Mouse (Mus musculus) hematopoietic stem cell, adult 5-6 weeks (primary cell): ENCODE measurements around the gene Spryd3. TPM values are rescaled to one million over a fixed set of nuclear protein-coding genes. Genes with fewer than 3 reads are reported as not detected.
A peak's percentile ranks its signal among the peaks of the same experiment; 100 is the strongest.

Experiments used
- ATAC-seq, 2 experiments: fragments of 125-278 bp in 1 of 2; replicated peaks in 1 of 2; 2 replicates each; pipeline ENCODE4 v1.8.0; 2016 to 2017; ENCODE audit warnings: inconsistent platforms in 2 of 2, mild to moderate bottlenecking in 2 of 2, moderate number of reproducible peaks in 2 of 2, low read depth in 1 of 2, moderate TSS enrichment in 1 of 2; ENCODE audit not compliant: low FRiP score in 2 of 2, poor library complexity in 2 of 2, severe bottlenecking in 2 of 2, insufficient read depth in 1 of 2, low TSS enrichment in 1 of 2
- total RNA-seq: library from RNA; stranded (forward); fragments of 172-1452, 232-1000 nt; gene quantifications from 2 replicates; pipeline ENCODE4 v1.2.3, GENCODE M21; 2017

Gene Spryd3
- total RNA-seq, 1 experiment from 2014 or later: 12.6 TPM

DNA sequence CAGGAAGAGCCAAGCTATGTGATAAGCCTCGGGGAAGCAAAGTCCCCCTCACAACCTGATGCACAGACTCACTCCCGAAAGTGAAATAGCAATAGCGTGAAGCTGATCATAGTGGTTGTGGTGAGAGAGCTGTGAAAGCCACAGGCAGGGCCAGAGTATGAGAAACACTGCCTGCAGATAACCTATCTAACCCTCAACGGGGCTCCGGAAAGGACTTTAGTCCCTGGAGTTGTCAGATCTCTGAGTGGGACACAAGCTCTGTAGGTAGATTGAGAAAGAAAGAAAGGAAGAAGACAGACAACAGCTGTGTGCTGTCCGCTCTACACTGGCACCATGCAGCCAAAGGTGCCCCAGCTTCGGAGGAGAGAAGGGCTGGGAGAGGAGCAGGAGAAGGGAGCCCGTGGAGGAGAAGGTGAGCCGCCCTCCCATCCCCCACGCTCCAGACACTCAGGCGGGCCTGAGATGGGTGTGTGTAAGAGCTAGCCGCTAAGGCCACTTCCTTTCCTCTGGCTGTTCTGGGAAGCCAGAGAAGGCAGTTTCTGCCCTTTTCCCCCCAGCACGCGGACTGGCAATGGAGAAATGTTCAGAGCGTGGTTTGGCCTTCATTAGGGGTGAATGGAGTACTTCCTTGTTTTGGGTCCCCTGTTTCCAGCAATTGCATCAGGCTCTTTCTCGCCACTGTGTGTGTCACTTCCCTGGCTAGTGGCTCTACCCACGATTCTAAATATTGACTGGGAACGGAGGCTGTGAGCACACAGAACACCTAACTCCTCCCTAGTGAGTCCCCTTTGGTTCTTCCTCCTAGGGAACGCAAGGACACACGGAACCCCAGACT is 14.5 kb upstream of the Spryd3 start, which contains the start of gene Soat2:
Soat2 (plus strand) TSS at position 226 of the 835 bp plus-strand sequence.
- ATAC-seq: peak; percentile 61 to 84

DNA sequence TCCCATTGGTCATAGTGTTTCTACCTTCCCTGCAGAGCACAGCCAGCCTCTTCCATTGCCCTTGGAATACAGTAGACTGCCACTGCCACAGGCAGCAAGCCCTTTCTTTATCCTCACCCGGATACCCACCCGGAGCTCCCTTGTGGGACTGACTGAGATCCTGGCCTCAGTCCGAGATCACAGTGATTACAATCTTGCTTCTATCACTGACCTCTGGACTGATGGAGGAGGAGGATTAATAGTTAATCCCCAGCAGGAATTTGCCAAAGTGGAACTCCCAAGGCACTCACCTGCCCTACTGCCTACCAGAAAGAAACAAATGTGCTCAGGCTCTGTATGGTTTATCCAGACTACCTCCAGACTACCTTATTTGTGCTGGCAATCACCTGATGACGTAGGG is 13.5 kb upstream of the Spryd3 start:
- ATAC-seq: no peak

DNA sequence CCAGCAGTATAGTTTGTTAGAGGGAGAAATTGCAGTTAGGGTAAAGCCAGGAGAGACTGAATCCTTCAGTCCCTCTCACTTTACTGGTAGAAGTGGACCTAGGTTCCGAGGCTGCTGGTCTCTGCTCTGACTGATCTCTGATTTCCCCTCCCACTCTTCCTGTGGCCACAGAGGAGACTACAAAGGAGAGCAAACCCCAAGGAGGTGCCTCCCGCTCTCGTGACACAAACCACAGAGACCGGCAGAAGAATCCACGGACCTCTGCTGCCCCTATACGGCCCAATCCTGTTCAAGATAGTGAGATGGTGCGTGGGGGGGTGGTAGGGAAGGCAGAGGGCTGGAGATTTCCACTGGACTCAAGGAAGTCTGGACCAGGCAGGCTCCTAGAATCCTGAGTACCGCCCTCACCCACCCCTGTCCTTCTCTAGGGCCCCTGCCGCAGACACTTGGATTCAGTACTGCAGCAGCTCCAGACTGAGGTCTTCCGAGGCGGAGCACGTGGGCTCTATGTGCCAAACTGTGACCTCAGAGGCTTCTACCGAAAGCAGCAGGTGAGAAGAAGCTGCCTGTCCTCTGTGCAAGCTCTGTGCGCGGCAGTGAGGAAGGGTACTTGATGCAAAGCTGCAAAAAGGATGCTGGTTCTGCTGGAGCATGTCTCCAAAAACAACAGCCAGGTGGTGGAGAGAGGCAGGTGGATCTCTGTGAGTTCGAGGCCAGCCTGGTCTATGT is 11.8 kb upstream of the Spryd3 start:
- no peak for ATAC-seq

DNA sequence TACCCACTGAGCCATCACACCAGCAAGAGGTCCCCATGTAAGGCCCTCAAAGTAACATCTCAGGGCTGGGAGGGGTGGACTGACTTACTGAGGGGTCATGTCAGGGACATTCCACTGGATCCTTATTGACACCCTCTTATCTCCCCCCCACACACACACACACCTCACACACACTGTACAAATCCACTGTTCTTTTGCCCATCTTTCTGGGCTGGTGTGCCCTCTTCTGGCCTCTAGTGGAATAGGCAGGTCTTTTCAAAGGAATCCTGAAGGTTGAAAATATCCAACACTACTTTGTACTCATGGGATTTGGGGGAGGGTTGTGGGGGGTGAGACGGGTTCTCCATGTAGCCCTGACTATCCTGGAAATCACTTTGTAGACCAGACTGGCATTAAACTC is 10.8 kb upstream of the Spryd3 start:
- ATAC-seq: peak; percentile 30 to 43; a peak in 1 of 4 replicates

DNA sequence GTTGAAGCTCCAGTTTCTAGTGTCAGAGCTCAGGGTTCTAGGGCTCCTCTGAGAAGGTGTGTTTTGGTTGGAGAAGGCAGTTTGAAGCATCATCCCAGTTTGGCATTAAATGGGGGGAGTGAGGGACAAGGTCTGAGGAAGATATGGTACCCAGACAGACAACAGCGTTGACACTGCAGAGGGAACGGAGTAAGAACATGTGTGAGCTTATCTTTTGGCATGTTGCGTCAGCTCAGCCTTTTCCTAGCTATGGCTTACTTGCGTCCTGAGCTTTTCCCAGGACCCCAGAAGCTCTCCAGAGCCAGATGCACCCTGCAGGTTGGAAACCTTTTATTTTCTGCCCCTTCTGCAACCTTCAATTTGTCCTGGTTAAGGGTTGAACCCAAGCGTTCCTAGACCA is 10.1 kb upstream of the Spryd3 start:
- no peak for ATAC-seq

DNA sequence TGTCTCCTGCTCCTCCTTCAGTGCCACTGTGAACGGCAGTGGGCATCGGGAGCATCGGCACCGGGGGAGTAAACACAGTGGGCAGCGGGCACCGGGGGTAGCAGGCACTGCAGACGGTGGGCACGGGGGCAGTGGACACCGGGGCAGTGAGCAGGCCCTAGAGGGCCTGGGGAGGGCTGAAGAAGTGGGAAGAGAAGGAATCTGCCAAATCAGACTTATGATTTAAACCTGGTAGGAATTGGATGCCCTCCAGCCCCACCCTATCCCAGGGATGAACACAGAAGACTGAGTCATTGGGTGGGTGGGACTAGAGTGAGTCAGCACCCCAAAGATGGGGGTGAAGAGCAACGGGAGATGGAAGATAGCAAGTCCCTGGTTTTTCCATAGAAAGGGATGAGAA is 9.3 kb upstream of the Spryd3 start:
- no peak for ATAC-seq

DNA sequence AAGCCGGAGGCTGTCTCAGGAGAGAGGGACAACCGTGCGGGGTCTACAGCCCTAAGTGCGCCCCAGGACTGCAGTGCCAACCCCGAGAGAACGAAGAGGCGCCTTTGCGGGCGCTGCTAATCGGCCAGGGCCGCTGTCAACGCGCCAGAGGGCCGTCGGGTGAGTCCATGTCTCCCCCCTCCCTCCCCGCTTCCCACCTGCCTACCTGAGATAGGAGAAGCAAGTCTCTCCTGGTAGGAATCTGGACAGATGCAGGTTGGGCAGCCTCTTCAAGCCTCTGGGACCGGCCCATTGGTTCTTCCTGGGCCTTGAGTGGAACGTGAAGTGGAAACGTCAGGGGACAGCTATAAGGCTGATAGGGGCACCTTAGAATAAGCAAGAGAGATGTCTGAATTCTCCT is 8.7 kb upstream of the Spryd3 start:
- no peak for ATAC-seq

DNA sequence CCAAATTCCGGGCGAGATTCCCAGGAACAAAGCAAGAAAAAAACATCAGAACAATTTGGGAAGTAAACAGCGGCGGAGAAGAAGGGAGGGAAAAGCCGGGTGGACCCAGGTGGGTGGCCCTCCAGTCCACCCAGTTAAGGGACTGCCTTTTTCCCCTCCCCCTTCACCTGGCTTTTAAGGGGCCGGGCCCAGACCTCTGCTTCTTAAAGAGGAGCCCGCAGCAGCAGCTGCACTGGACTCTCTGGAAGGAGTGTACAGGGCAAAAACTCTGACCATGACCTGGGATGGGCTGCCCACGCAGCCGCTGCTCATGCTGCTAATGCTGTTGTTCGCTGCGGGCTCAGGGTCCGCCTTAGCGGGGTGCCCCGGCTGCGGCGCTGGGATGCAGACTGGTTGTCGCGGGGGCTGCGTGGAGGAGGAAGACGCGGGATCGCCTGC is 8.3 kb upstream of the Spryd3 start, which contains the start of gene Igfbp6:
Igfbp6 (plus strand) TSS at position 89 of the 438 bp plus-strand sequence.
- no peak for ATAC-seq

DNA sequence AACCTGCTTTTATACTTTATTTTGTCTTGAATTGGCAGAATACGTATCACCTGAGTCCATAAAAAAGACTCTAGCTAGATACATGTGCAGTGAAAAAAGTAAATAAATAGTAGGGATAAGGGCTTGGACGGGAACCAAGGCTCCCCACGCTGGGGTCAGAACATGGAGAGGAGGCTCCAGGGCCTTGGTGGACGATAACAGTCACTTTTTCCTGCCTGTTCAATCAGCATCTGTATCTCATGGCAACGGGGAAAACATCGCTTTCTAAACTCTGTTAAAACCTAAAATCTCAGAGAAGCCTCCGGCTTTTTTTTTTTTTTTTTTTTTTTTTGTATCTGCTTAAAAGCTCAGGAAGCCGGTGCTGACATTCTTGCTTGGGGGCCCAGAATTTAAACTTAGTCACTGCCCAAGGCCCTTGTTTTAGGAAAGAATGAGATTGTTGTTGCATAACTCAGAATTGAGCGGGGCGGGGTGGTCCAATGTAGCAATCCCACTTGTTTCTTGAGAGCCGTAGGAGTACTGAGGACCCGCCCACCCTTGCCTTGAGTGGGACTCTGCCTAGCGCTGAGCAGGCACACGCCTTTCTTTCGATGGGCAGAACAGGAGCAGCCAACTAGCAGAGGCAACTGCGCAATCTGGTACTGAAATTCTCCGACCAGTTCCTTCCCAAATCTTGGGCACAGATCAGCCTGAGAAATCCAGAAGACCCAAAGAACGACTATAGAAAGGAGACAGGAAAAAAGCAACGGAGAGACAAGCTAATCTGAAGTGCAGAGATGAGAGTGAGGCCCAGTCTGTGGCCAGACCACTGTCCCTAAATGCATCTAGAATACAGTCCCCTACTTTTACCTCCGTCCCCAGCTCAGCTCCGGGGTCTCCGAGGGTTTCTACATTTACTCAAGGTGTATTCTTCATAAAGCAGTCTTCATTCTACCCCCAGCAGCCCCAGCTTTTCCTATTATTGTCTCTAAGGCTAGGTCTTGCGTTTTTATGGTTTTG is 7.2 kb upstream of the Spryd3 start:
- no peak for ATAC-seq

DNA sequence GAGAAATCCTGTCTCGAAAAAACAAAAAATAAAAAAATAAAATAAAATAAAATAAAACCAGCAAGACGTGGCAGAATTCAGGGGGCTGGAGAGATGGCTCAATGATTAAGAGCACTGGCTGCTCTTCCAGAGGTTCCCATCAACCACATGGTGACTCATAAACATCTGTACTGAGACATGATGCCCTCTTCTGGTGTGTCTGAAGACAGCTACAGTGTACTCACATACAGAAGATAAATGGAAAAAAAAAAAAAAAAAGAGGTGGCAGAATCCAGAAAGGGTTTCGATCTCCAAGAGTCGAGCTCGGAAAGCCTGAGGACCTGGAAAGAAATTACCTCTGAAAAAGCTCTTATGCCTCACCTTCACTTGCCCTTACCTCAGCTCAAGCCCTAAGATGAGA is 5.1 kb upstream of the Spryd3 start:
- ATAC-seq: no peak

DNA sequence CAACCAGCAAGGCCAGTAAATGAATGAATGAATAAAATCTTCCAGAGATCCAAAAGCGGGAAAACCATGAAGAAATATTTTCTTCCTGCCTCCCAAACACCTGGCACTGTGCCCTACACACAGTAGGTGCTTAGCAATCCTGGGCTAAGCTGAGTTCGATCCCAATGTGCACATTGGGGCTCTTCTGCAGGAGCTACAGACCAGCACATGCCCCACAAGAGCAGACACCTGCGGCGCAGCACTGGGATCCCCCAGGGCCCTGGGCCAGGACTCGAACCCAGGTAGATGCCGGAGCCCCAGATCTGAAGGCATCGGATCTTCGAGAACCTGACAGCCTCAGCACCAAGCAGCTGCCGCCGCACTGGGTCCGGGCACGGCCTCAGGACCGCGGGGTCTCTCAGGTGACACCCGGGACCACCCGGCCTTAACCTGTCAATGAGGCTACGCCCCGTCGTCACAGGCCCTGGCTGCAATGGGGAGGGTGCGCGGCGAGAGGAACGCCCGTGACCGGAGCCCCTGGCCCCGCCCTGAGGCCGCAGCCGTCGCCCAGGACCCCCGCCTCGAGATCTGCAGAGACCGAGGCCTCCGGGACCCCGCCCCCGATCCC is 409 bp downstream of the Spryd3 start:
- ATAC-seq: 0 out of 4 replicates have a peak, but pooled peaks of 1 of the 2 experiments have one; percentile 2

DNA sequence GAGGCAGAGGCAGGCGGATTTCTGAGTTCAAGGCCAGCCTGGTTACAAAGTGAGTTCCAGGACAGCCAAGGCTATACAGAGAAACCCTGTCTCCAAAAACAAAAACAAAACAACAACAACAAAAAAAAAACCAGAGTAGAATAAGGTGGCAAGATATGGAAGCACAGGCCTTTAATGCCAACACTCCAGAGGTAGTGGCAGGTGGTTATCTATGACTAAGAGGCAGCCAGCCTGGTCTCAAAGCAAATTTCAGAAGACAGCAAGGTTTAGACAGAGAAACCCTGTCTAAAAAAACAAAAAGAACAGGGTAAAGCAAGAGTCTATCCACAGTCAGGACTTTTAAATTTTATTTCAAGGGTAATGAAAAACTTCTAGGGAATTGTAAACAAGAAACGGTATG is 1.3 kb downstream of the Spryd3 start:
- ATAC-seq: no peak

DNA sequence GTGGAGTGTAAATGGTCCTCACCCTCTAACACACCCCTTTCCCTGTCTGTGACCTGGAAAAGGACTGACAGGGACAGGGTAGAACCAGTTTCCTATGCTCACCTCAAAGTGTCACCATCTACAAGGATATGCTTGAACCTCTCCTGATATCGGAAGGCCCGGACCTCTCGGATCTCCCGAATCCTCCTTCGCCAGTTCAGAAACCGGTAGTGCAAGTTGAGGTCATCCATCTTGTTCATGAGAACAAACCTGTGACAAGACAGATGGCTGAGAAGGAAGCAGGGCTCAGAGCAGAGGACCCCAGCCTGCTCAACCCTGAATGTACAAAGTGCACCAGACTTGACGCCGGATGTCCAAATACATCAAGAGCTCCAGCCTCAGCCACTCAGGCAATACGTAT is 2.7 kb downstream of the Spryd3 start:
- ATAC-seq: no peak

DNA sequence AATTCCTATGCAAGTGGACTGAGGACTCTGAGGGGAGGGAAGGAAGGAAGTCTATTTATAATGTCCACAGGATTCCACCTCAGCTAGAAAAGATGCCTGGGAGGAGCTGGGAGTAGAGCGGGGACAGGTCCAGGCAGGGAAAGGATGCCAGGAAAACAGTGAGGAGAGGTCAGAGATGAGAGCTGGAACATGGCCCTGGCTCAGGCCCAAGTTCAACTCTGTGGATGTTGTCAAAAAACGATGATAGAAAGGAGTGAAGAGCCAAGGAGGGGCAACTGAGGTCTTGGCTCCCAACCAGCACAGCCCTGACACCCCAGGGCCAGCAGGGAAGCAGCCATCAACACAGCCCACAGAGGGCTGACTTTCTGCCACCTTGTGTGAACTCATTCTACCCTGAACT is 9.7 kb downstream of the Spryd3 start:
- no peak for ATAC-seq

DNA sequence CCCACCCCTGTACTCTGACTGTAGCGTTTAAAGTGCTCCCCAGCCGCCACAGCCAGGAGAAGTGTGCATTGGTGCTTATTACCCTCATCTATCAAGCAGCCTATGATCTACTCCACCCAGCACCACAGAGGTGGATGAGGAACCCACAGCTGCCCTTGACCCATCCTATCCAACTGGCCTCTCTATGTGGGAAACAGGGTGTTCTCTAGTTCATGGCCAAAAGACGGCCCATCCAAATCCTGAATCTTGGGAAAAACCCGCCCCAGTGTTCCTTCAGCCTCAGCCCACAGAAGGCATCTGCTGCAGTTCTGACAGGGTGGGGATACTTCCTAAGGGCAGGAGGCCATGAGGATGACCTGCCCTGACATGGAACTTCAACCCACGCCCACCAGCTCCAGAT is 15.5 kb downstream of the Spryd3 start:
- no peak for ATAC-seq

DNA sequence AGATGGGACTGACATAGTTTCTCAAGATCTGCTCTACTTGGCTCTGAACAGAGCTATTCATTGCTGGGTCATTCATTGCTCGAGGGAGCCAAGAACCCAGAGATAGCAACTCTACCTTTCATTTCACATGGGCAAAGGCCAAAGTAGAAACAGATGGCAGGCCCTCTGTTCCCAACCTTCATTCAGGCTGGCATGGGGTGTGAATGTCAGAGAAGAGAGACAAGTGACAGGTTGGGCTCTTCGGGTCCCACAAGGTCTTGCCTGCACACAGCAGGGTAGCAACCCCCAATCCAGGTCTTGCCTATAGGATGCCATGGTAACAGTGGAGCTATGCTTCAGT is 16.2 kb downstream of the Spryd3 start:
- no peak for ATAC-seq
